Comparison of ENCODE assay signal across 8 mouse cellular contexts in the genomic region with DNA sequence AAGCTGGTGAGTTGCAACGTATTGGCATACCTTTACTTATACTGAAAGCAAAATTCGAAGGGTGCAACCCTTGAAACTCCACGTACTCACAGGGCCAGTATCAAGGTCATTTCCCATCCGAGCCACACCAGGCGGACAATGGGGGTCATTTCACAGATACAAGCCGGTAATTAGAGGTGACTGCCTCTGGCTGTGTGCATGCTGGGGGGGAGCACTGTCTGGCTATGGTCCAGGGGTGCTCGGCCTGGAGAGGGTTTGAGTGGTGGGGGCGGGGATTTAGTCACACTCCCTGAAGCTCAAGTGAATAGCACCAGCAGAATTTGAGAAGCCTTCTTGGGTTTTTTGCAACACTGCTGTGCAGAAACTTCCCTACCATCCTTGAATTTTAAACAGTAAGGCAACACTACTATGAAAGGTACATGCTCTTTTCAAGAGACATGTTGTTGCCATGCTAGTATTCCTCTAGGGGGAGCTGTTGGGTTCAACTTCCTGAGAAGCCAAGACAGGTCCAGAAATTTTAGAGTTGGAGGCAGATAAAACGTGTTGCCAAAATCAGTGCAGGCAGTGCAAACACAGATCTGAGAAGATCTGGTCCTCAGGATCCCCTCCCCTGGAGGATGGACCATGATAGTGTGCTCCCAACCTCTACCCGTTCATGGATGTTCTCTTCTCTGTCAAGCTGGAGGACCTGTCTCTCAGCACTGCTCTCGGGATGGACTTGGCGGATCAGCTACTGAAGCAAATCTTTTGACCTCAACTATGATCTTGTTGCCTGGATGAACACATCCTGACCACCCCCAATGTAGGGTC.
DNase-seq lines count a peak whose midpoint lies in the region; ATAC-seq and TF ChIP-seq lines count a peak whose summit lies in the region.

No protein-coding gene starts in this region.

- DNase-seq in heart, postnatal 4 days, result peak; percentile 20
- DNase-seq in R1 (ENCODE audit: low read depth, low spot score), result peak; percentile 60
- peak; percentile 39 for DNase-seq in embryonic facial prominence, embryonic 14.5 days (ENCODE audit: low spot score)
- no peak for DNase-seq in liver, embryonic 14.5 days (ENCODE audit: low read depth in 3 of 3, low spot score in 3 of 3)
- DNase-seq in yolk sac, embryonic 10.5 days (ENCODE audit: low spot score), result peak; percentile 1
- DNase-seq in frontal cortex, adult 2 months (ENCODE audit: extremely low spot score in 1 of 2, low spot score in 1 of 2), result no peak
- DNase-seq in spleen, postnatal 10 days (ENCODE audit: low spot score in 2 of 2), result no peak

- H3K4me1 ChIP-seq in heart, embryonic 12.5 days (replicated peaks), result no peaks in the 10 kb centered on the region
- H3K4me1 ChIP-seq in embryonic facial prominence, embryonic 14.5 days (ENCODE audit: control insufficient read depth, insufficient read depth, low read length), result no peaks in the 10 kb centered on the region
- no peaks in the 10 kb centered on the region for H3K4me1 ChIP-seq in liver, embryonic 14.5 days (replicated peaks; ENCODE audit: control insufficient read depth in 2 of 2, insufficient read depth in 2 of 2, low read length in 1 of 2)

- H3K4me2 ChIP-seq in heart, embryonic 12.5 days, result no peak overlapping the region
- H3K4me2 ChIP-seq in embryonic facial prominence, embryonic 14.5 days (ENCODE audit: low read depth, low read length), result no peak overlapping the region
- no peak overlapping the region for H3K4me2 ChIP-seq in liver, embryonic 14.5 days (ENCODE audit: low read depth)

- H3K9ac ChIP-seq in heart, embryonic 12.5 days, result no peak overlapping the region
- H3K9ac ChIP-seq in embryonic facial prominence, embryonic 14.5 days (ENCODE audit: low read depth, low read length), result no peak overlapping the region
- H3K9ac ChIP-seq in liver, embryonic 14.5 days (replicated peaks), result no peak overlapping the region

- TF ChIP-seq CTCF in liver, embryonic 14.5 days (IDR thresholded peaks at IDR 0.05; ENCODE audit: low read depth), result peak; percentile 22; the same call in 1 of the 2 replicates

- 68% methylated on average over 12 of the region's 12 CpGs for WGBS in heart, embryonic 12.5 days
- WGBS in embryonic facial prominence, embryonic 14.5 days, result 64% methylated on average over 12 of the region's 12 CpGs
- WGBS in liver, embryonic 14.5 days (ENCODE audit: insufficient replicate concordance), result 60% methylated on average over 12 of the region's 12 CpGs

- ATAC-seq in heart, embryonic 12.5 days (ENCODE audit: insufficient number of reproducible peaks, low FRiP score), result no peak
- ATAC-seq in embryonic facial prominence, embryonic 14.5 days (ENCODE audit: low read depth), result peak; percentile 37; the same call in 1 of the 2 replicates
- ATAC-seq in liver, embryonic 14.5 days (ENCODE audit: insufficient read depth), result no peak

- H3K27me3 ChIP-seq in heart, embryonic 12.5 days (replicated peaks), result no peaks in the 10 kb centered on the region
- H3K27me3 ChIP-seq in embryonic facial prominence, embryonic 14.5 days (replicated peaks; ENCODE audit: control insufficient read depth, insufficient read depth, low read length), result no peaks in the 10 kb centered on the region
- H3K27me3 ChIP-seq in liver, embryonic 14.5 days (ENCODE audit: control insufficient read depth, insufficient read depth, low read length), result no peaks in the 10 kb centered on the region

- TF ChIP-seq EP300 in liver, embryonic 14.5 days (IDR thresholded peaks at IDR 0.05; ENCODE audit: low read depth), result no peak

- H3K9me3 ChIP-seq in heart, embryonic 12.5 days (replicated peaks), result no peaks in the 10 kb centered on the region
- no peaks in the 10 kb centered on the region for H3K9me3 ChIP-seq in embryonic facial prominence, embryonic 14.5 days (ENCODE audit: control insufficient read depth, low read length)
- no peaks in the 10 kb centered on the region for H3K9me3 ChIP-seq in liver, embryonic 14.5 days (ENCODE audit: control insufficient read depth, low read length)

- no peak overlapping the region for H3K27ac ChIP-seq in heart, embryonic 12.5 days (ENCODE audit: poor library complexity, severe bottlenecking)
- no peak overlapping the region for H3K27ac ChIP-seq in embryonic facial prominence, embryonic 14.5 days (replicated peaks; ENCODE audit: low read depth, low read length)
- no peak overlapping the region for H3K27ac ChIP-seq in liver, embryonic 14.5 days

- no peak overlapping the region for H3K4me3 ChIP-seq in heart, embryonic 12.5 days
- H3K4me3 ChIP-seq in embryonic facial prominence, embryonic 14.5 days (ENCODE audit: low read depth, low read length), result no peak overlapping the region
- no peak overlapping the region for H3K4me3 ChIP-seq in liver, embryonic 14.5 days (ENCODE audit: insufficient read depth in 1 of 2, low read depth in 2 of 2, low read length in 2 of 2)

- H3K36me3 ChIP-seq in heart, embryonic 12.5 days, result no peaks in the 10 kb centered on the region
- H3K36me3 ChIP-seq in embryonic facial prominence, embryonic 14.5 days (ENCODE audit: control insufficient read depth, insufficient read depth, low read length), result no peaks in the 10 kb centered on the region
- H3K36me3 ChIP-seq in liver, embryonic 14.5 days (replicated peaks; ENCODE audit: control insufficient read depth, insufficient read depth, low read depth), result no peaks in the 10 kb centered on the region

Comparison
In these comparisons a context has a peak if more than half of its experiments do, and no peak if none do; other contexts are left out.
1. DNase-seq: peak in heart, postnatal 4 days (single experiment), R1 (single experiment), embryonic facial prominence, embryonic 14.5 days (single experiment) and yolk sac, embryonic 10.5 days (single experiment); none in liver, embryonic 14.5 days (0 of 3), frontal cortex, adult 2 months (0 of 2) and spleen, postnatal 10 days (0 of 2).